Mouse (Mus musculus) ES-E14 (cell line): ENCODE results near the gene Osbpl6.

Experiments
- CHD2 ChIP-seq: IDR thresholded peaks from 2 replicates; pipeline ENCODE4 v1.6.1; 2014; ENCODE audit warnings: mild to moderate bottlenecking, low read depth, low read length, inconsistent platforms
- HCFC1 ChIP-seq: IDR thresholded peaks from 2 replicates; pipeline ENCODE4 v1.6.1; 2012; ENCODE audit warnings: low read length, inconsistent platforms, borderline replicate concordance; ENCODE audit not compliant: insufficient read depth
- MAFK ChIP-seq: IDR thresholded peaks from 2 replicates; pipeline ENCODE4 v1.6.1; 2014; ENCODE audit warnings: mild to moderate bottlenecking, low read depth, low read length, inconsistent platforms; ENCODE audit not compliant: insufficient read depth
- ZC3H11A ChIP-seq: IDR thresholded peaks from 2 replicates; pipeline ENCODE4 v1.6.1; 2012; ENCODE audit warnings: low read depth, mild to moderate bottlenecking, inconsistent platforms, low read length, borderline replicate concordance
- ZNF384 ChIP-seq: IDR thresholded peaks from 2 replicates; pipeline ENCODE4 v1.6.1; 2012; ENCODE audit warnings: low read depth, low read length, inconsistent platforms

- TF ChIP-seq CHD2 = no peak
- no peak for TF ChIP-seq ZC3H11A
- no peak for TF ChIP-seq MAFK
- TF ChIP-seq ZNF384 = no peak
- TF ChIP-seq HCFC1 = no peak
These were observed 82.5 kb downstream of the Osbpl6 start for GRCm38 (mm10) chr2:76488764-76489163.
